Mouse (Mus musculus) lung, postnatal 36 days (tissue): ENCODE data around the gene Nup85.
A peak's percentile ranks its signal among the peaks of the same experiment; 100 is the strongest.

Source experiments
- DNase-seq: peaks from one replicate; pipeline ENCODE4 v3.0.0; 2022; ENCODE audit warnings: mixed read lengths

The Nup85 gene

DNA sequence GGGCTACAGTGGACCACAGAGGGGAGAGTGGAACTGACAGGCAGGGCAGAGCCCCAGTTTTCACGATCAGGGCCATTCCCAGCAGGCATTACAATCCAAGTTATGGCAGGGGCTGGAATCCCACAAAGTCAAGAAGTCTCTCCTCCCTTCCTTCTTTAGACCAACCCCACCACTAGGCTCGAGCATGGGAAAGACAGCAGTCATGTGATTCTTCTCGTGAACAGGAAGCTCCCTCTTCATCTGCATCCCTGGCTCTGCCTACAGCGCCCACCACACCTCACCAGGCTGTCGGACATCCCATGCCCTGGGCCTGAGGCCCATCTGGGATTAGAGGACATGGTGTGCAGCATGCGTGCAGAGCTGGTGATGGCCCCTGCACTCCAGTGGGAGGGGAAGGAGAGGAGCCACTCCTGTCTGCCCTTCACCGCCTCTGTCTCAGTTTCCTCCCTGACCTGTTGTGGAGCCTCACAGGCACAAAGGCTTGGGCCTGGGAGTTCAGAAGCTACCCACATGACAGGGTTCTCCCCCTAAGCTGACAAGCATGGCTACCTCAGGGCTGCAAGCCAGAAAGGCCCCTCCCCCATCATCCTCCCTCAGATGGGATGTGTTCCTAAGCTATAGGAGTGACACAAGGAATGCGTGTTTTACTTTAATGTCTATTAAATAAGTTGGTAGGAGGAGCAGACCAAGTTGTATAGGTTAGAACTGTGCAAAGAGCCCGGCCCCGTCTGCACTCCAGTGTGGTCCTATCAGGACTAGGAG lies 50.3 kb downstream of the Nup85 start:
- no peak for DNase-seq

GRCm38 (mm10) chr11:115615108-115615825 lies 51.0 kb downstream of the Nup85 start:
- DNase-seq = no peak

GRCm38 (mm10) chr11:115615875-115616274 lies 51.6 kb downstream of the Nup85 start:
- DNase-seq = no peak

GRCm38 (mm10) chr11:115616371-115616770 lies 52.1 kb downstream of the Nup85 start:
- DNase-seq = no peak

DNA sequence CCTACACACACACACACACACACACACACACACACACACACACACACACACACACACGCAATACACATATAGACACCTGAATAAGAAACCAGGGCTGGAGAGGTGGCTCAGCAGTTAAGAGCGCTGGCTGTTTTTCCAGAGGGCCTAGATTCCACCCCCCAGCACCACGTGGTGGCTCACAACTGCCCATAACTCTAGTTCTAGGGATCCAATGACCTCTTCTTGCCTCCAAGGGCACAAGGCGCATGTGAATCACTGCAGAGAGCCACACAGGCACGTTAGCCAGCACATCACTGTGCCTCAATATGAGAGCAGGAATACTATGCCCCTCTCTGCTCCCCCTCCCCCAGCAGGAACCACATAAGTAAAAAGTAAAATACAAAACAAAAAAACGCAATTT lies 52.7 kb downstream of the Nup85 start:
- no peak for DNase-seq

DNA sequence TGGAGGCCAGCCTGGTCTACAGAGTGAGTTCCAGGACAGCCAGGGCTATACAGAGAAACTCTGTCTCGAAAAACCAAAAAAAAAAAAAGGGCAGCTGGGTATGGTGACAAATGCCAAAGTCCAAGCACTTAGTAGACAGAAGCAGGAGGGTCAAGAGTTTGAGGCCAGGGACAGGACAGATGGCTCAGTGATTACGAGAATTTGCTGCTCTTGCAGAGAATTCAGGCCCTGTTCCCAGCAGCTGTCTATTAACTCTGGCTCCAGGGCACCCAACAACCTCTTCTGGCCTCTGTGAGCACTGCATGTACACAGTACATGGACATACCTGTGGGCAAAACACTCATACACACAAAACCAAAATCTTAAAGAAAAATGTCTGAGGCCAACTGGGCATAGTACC lies 53.8 kb downstream of the Nup85 start:
- DNase-seq = no peak

- no peak for DNase-seq
Observed at GRCm38 (mm10) chr11:115618732-115619516, 54.7 kb downstream of the Nup85 start.

GRCm38 (mm10) chr11:115619949-115620348 lies 55.7 kb downstream of the Nup85 start:
- DNase-seq = no peak

DNA sequence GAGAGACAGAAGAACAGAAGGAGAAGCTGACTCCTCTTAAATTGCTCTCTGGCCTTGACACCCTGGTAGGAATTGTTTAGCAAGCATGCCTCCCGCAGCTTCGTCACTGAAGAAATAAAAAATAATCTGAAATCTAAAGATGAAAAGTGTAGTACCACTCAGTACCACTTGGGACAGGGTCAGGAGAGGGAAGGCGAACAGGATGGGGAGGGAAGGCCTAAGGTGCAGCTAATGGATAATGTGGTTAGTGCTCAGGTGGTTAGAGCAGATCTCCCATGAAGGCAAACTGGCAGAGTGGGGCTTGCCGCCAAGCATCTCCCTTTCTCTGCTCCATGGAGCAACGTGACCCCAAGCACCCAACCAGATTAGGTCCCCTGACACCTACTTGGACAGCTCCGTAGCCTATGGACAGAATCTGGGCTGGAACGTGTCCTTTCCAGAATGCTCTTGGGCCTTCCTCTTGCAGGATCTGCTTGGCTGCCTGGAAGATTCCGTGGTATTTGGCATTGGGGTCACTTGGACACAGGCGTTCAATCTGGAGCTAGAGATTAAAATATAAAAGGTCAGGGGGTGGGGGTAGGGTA lies 59.3 kb downstream of the Nup85 start:
- DNase-seq = no peak

DNA sequence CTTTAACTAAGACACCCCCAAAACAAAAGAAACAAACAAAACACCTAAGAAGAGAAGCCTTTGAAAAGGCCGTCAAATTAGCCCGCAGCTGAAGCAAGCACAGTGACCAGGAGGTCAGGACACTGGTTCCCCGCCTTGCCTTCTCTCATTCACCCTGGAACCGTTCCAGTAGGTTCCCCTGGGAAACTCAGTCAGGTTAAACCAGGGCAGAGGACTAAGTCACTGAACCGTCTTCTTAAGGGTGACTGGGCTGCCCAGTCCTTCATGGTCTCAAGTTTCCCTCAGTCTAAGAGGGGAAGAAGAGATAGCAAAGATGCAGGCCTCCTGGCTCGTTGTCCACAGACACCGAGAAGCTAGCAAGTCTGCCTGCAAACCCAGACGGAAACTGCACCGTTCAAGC lies 61.6 kb downstream of the Nup85 start:
- no peak for DNase-seq

GRCm38 (mm10) chr11:115626824-115627616 lies 62.8 kb downstream of the Nup85 start:
- no peak for DNase-seq

GRCm38 (mm10) chr11:115627705-115628464 lies 63.7 kb downstream of the Nup85 start, which contains the start of gene Slc25a19:
Slc25a19 (minus strand) TSS chr11:115628295.
- peak; percentile 100 for DNase-seq

DNA sequence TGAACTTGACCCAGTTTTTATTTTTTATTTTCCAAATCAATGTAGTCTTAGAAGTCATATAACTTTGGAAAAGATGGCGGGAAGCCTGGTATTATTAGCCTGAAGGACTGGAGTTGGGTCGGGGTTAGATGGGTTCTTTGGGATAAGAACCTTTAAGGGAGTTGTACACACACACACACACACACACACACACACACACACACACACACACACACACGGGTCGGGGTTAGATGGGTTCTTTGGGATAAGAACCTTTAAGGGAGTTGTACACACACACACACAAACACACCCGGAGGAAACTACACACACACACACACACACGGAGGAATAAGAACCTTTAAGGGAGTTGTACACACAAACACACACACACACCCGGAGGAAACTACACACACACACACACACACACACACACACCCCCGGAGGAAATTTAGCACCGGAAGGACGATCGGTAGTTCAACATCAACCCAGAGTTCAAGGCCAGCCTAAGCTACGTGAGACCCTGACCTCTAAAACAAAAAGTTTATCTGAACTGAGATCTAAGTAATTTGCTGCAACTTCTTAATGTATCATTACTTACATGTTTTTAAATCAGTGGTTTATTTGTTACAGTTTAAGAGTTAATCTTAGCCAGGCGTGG lies 64.3 kb downstream of the Nup85 start:
- no peak for DNase-seq

- DNase-seq = no peak
Observed at GRCm38 (mm10) chr11:115629734-115630531, 65.7 kb downstream of the Nup85 start.

DNA sequence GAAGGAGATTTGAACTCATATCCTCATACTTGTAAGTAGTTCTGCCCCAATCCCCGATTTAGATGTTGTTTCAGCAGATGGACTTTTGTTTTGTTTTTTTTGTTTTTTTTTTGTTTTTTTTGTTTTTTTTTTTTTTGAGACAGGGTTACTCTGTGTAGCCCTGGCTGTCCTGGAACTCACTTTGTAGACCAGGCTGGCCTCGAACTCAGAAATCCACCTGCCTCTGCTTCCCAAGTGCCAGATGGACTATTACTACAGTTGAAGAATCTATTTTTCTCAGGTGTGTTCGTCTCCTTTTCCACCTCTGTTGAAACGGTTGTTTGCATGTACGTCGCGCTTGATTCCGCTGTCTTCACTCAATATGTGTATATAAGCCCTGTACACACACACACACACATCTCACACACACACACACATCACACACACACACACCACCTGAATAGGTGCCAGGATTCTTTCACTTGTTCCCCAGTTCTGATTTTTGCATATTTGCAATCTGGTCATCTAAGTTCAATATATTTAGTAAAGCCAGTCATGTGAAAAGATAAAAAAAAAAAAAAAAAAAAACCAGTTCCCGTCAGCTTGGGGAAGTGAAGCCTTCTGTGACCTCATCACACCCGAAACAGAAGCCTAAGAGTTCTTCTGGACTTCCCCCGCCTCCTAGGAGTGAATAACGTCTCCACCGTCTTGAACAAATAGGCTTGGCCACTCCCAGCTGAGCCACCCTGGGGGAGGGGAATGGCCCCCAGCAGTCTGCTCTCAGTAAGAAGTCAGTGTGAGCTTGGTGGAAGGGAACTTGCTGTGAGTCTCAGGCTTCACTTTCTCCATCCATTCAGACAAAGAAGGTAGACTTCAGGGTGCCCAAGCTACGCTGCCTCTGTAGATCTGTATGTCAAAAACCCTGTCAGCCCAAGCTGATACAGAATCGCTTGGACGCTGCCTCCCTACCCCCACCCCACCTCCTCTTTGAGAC lies 66.6 kb downstream of the Nup85 start:
- peak; percentile 88 for DNase-seq

GRCm38 (mm10) chr11:115631505-115631890 lies 67.3 kb downstream of the Nup85 start:
- DNase-seq = peak; percentile 86

DNA sequence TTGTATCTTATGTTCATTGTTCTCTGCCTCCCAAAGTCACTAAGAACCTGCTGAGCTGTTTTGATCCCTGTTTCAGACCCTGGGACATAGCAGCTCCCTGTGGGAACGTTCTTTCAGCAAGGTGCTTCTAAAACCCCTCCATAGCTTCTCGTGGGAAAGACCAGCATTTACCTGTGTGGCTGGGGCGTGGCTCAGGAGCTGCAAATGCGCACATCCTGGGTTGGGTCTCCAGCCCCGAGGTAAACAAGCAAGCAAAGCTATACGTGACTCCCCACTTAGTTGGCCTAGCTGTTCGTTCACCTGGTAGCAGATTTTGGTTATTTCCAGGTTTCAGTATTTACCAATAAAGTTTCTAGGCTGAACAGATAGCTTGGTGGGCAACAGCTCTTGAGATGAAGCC lies 68.0 kb downstream of the Nup85 start:
- no peak for DNase-seq

DNA sequence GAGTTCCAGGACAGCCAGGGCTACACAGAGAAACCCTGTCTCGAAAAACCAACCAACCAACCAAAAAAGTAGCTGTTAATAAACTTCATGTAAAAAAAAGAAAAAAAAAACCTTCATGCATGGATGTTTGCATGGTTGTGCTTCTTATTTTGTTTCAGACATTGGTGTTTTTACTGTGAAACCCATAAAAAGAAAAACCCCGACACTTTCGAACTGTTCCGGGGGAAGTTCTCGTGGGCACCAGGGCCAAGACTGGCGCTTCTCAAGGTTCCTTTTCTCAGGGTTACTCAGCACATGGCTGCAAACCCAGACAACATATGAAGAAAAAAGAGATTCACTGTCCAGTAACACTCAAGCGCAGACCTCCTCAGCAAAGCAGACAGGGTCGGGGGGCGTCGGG lies 68.6 kb downstream of the Nup85 start:
- no peak for DNase-seq
